Mouse (Mus musculus) midbrain, embryonic 12.5 days (tissue): ENCODE measurements at regions not wholly inside any gene's neighbourhood (a gene's known extent, or its start where the extent isn't known, plus 50 kb on each side); places are given as distances from the start of the nearest gene placed in this dataset.

Experiments
- ATAC-seq: fragments of 200-750 bp; cut with Nextera tagmentation; 2 replicates; pipeline ENCODE4 v1.8.0; 2017; ENCODE audit warnings: low read depth, moderate TSS enrichment, moderate library complexity; ENCODE audit not compliant: low FRiP score
- H3K27ac ChIP-seq: fragments of 300-500 bp; sonication (generic); replicated peaks from 2 replicates; pipeline ENCODE4 v1.5.1; 2016; ENCODE audit warnings: mild to moderate bottlenecking
- H3K27me3 ChIP-seq: fragments of 300-500 bp; sonication (generic); 2 replicates; pipeline ENCODE4 v1.6.1; 2016; ENCODE audit warnings: mild to moderate bottlenecking
- H3K36me3 ChIP-seq: fragments of 300-500 bp; sonication (generic); 2 replicates; pipeline ENCODE4 v1.6.1; 2016
- H3K4me1 ChIP-seq: fragments of 300-500 bp; sonication (generic); 2 replicates; pipeline ENCODE4 v1.6.1; 2016
- H3K4me2 ChIP-seq: fragments of 300-500 bp; sonication (generic); replicated peaks from 2 replicates; pipeline ENCODE4 v1.6.1; 2016; ENCODE audit warnings: mild to moderate bottlenecking, moderate library complexity
- H3K4me3 ChIP-seq: fragments of 300-500 bp; sonication (generic); 2 replicates; pipeline ENCODE4 v1.5.1; 2016; ENCODE audit warnings: mild to moderate bottlenecking
- H3K9ac ChIP-seq: fragments of 300-500 bp; sonication (generic); replicated peaks from 2 replicates; pipeline ENCODE4 v1.6.1; 2016; ENCODE audit warnings: mild to moderate bottlenecking, moderate library complexity
- H3K9me3 ChIP-seq: fragments of 300-500 bp; sonication (generic); 2 replicates; pipeline ENCODE4 v1.6.1; 2016; ENCODE audit warnings: mild to moderate bottlenecking
- WGBS: fragments of 180-500 bp; shearing (Covaris S2); methylation state at CpG from one replicate; pipeline ENCODE4 v1.1.7; 2016; 5-methylcytosine and 5-hydroxymethylcytosine counted together

GRCm38 (mm10) chr19:22071701-22072100 lies 67.1 kb upstream of the Trpm3 start:
- ATAC-seq: no peak
- no peaks in the 10 kb centered on the region for H3K27me3 ChIP-seq
- H3K4me1 ChIP-seq: 0 out of 2 replicates have a peak, but pooled peaks cover 2% of the 10 kb centered on the region
- H3K4me3 ChIP-seq: no peak overlapping the region
- no peaks in the 10 kb centered on the region for H3K36me3 ChIP-seq
- WGBS: 38% methylated on average over 3 of the region's 3 CpGs
- H3K9ac ChIP-seq: no peak overlapping the region
- H3K27ac ChIP-seq: no peak overlapping the region
- H3K9me3 ChIP-seq: no peaks in the 10 kb centered on the region
- H3K4me2 ChIP-seq: no peak overlapping the region

GRCm38 (mm10) chr19:22074042-22074441 lies 64.8 kb upstream of the Trpm3 start:
- no peak for ATAC-seq
- Histone ChIP-seq H3K4me1 (0 out of 2 replicates have a peak, but pooled peaks cover 2% of the 10 kb centered on the region), H3K9me3 (no peaks in the 10 kb centered on the region), H3K27me3 (no peaks in the 10 kb centered on the region), H3K4me3 (no peak overlapping the region), H3K4me2 (no peak overlapping the region), H3K9ac (no peak overlapping the region), H3K36me3 (no peaks in the 10 kb centered on the region), H3K27ac (no peak overlapping the region)
- WGBS: 65% methylated on average over 7 of the region's 7 CpGs

- Histone ChIP-seq H3K27ac (no peak overlapping the region), H3K36me3 (no peaks in the 10 kb centered on the region), H3K9ac (no peak overlapping the region), H3K27me3 (no peaks in the 10 kb centered on the region), H3K4me3 (no peak overlapping the region), H3K4me1 (no peaks in the 10 kb centered on the region), H3K9me3 (no peaks in the 10 kb centered on the region), H3K4me2 (no peak overlapping the region)
- no peak for ATAC-seq
- WGBS: 38% methylated on average over 4 of the region's 4 CpGs
Measured at GRCm38 (mm10) chr19:22081448-22081847, 57.4 kb upstream of the Trpm3 start.
